Mouse (Mus musculus): Measurements from ENCODE around the gene Prpf6. TPM values are rescaled to one million over a fixed set of nuclear protein-coding genes. Genes with fewer than 3 reads are reported as not detected.

The Prpf6 gene
- polyA plus RNA-seq, 1 experiment from 2014 or later, result 50.3 TPM

GRCm38 (mm10) chr2:181658528-181658927 is 66.9 kb downstream of the Prpf6 start:
- no peak for ATAC-seq (ENCODE audit: low read depth)
- no peaks in the 10 kb centered on the region for H3K4me1 ChIP-seq (ENCODE audit: control insufficient read depth, insufficient read depth, low read length)
- no peaks in the 10 kb centered on the region for H3K27me3 ChIP-seq (ENCODE audit: control insufficient read depth, insufficient read depth, low read length)
- H3K36me3 ChIP-seq (ENCODE audit: control insufficient read depth, insufficient read depth, low read length), result peaks cover 27% of the 10 kb centered on the region
- no peak overlapping the region for H3K9ac ChIP-seq (replicated peaks; ENCODE audit: low read depth, low read length)
- H3K27ac ChIP-seq (ENCODE audit: low read depth, low read length), result no peak overlapping the region
- 92% methylated on average over 7 of the region's 7 CpGs for WGBS
- H3K4me3 ChIP-seq (ENCODE audit: low read depth, low read length), result no peak overlapping the region
- H3K9me3 ChIP-seq (ENCODE audit: control insufficient read depth, low read length), result no peaks in the 10 kb centered on the region
- no peak overlapping the region for H3K4me2 ChIP-seq (ENCODE audit: low read depth, low read length)

DNA sequence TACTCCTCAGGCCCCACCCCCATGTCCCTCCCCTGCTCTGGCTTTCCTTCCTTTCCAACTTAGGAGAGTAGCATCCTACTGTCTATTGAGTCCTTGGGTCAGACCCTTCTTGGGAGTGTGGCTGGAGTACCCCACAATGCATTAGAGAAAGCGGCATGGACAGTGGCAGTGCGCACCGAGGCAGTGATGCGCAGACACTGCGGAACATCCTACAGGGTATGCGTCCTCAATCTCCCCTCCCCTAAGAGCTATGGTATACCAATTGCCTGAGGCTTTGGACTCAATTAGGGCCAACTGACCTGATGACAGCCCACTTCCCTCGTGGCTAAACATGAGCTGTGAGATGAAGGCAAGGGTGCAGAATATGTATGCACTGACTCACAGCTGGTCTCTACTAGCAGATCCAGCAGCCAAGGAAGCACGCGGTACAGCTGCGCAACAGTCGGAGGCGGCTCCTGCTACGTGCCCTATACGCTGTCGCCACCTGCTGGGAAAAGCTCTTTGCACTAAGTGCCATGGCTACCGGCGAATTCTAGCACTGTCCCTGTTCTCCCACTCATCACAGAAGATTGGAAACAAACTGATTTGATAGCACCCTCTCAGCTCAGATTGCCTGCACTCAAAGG is 67.4 kb downstream of the Prpf6 start:
- peaks cover 22% of the 10 kb centered on the region for H3K36me3 ChIP-seq (ENCODE audit: control insufficient read depth, insufficient read depth, low read length)
- no peaks in the 10 kb centered on the region for H3K4me1 ChIP-seq (ENCODE audit: control insufficient read depth, insufficient read depth, low read length)
- H3K4me2 ChIP-seq (ENCODE audit: low read depth, low read length), result no peak overlapping the region
- H3K27ac ChIP-seq (ENCODE audit: low read depth, low read length), result no peak overlapping the region
- no peaks in the 10 kb centered on the region for H3K27me3 ChIP-seq (ENCODE audit: control insufficient read depth, insufficient read depth, low read length)
- H3K4me3 ChIP-seq (ENCODE audit: low read depth, low read length), result no peak overlapping the region
- WGBS, result 34% methylated on average over 17 of the region's 17 CpGs
- H3K9me3 ChIP-seq (ENCODE audit: control insufficient read depth, low read length), result no peaks in the 10 kb centered on the region
- peak; percentile 32; the same call in 1 of the 2 replicates for ATAC-seq (ENCODE audit: low read depth)
- H3K9ac ChIP-seq (replicated peaks; ENCODE audit: low read depth, low read length), result no peak overlapping the region

DNA sequence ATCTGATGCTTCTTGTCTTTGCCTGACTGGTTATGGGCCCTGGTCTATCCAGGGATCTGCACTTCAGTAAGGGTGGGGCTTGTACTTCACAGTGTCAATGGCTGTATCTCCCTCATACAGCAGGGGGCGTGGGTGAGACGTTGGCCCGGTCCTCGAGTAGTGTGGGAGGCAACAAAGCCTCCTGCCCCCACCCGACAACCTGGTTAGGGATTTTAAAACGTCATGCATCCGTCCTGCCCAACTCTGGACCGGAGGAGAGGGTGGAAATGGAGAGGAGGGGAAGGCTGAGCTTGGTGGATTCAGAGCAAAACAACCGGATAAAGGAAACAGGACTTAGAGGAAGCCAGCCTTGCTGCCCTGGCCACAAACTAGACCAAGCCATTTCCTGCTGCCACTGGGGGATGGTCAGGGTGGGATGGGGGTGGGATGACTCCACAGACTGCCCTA is 68.0 kb downstream of the Prpf6 start:
- Histone ChIP-seq H3K4me3 (ENCODE audit: low read depth, low read length) (no peak overlapping the region), H3K4me1 (ENCODE audit: control insufficient read depth, insufficient read depth, low read length) (no peaks in the 10 kb centered on the region), H3K9ac (replicated peaks; ENCODE audit: low read depth, low read length) (no peak overlapping the region), H3K36me3 (ENCODE audit: control insufficient read depth, insufficient read depth, low read length) (peaks cover 19% of the 10 kb centered on the region), H3K4me2 (ENCODE audit: low read depth, low read length) (no peak overlapping the region), H3K9me3 (ENCODE audit: control insufficient read depth, low read length) (no peaks in the 10 kb centered on the region), H3K27me3 (ENCODE audit: control insufficient read depth, insufficient read depth, low read length) (no peaks in the 10 kb centered on the region), H3K27ac (ENCODE audit: low read depth, low read length) (no peak overlapping the region)
- ATAC-seq (ENCODE audit: low read depth), result peak; percentile 60; the same call in 1 of the 2 replicates
- 11% methylated on average over 9 of the region's 9 CpGs for WGBS

GRCm38 (mm10) chr2:181662620-181663297 is 71.1 kb downstream of the Prpf6 start:
- no peak for ATAC-seq (ENCODE audit: low read depth)
- Histone ChIP-seq H3K9ac (replicated peaks; ENCODE audit: low read depth, low read length) (no peak overlapping the region), H3K4me1 (ENCODE audit: control insufficient read depth, insufficient read depth, low read length) (no peaks in the 10 kb centered on the region), H3K4me3 (ENCODE audit: low read depth, low read length) (no peak overlapping the region), H3K27me3 (ENCODE audit: control insufficient read depth, insufficient read depth, low read length) (no peaks in the 10 kb centered on the region), H3K27ac (ENCODE audit: low read depth, low read length) (no peak overlapping the region), H3K4me2 (ENCODE audit: low read depth, low read length) (no peak overlapping the region), H3K36me3 (ENCODE audit: control insufficient read depth, insufficient read depth, low read length) (no peaks in the 10 kb centered on the region), H3K9me3 (ENCODE audit: control insufficient read depth, low read length) (no peaks in the 10 kb centered on the region)
- WGBS, result 91% methylated on average over 3 of the region's 3 CpGs

- H3K27ac ChIP-seq (ENCODE audit: low read depth, low read length), result no peak overlapping the region
- no peaks in the 10 kb centered on the region for H3K9me3 ChIP-seq (ENCODE audit: control insufficient read depth, low read length)
- H3K4me3 ChIP-seq (ENCODE audit: low read depth, low read length), result no peak overlapping the region
- no peak overlapping the region for H3K9ac ChIP-seq (replicated peaks; ENCODE audit: low read depth, low read length)
- no peak for ATAC-seq (ENCODE audit: low read depth)
- H3K27me3 ChIP-seq (ENCODE audit: control insufficient read depth, insufficient read depth, low read length), result no peaks in the 10 kb centered on the region
- no peaks in the 10 kb centered on the region for H3K4me1 ChIP-seq (ENCODE audit: control insufficient read depth, insufficient read depth, low read length)
- no peaks in the 10 kb centered on the region for H3K36me3 ChIP-seq (ENCODE audit: control insufficient read depth, insufficient read depth, low read length)
- WGBS, result 34% methylated on average over 4 of the region's 4 CpGs
- no peak overlapping the region for H3K4me2 ChIP-seq (ENCODE audit: low read depth, low read length)
Observed at GRCm38 (mm10) chr2:181663298-181663630, 71.6 kb downstream of the Prpf6 start.

- peak overlapping the region; percentile 35 for H3K4me3 ChIP-seq (ENCODE audit: low read depth, low read length)
- H3K27ac ChIP-seq (ENCODE audit: low read depth, low read length), result no peak overlapping the region; the same call in 1 of the 2 replicates
- peak overlapping the region; percentile 52 for H3K4me2 ChIP-seq (ENCODE audit: low read depth, low read length)
- peaks cover 36% of the 10 kb centered on the region for H3K27me3 ChIP-seq (ENCODE audit: control insufficient read depth, insufficient read depth, low read length)
- ATAC-seq (ENCODE audit: low read depth), result no peak
- peaks cover 7% of the 10 kb centered on the region for H3K4me1 ChIP-seq (ENCODE audit: control insufficient read depth, insufficient read depth, low read length)
- no peaks in the 10 kb centered on the region for H3K36me3 ChIP-seq (ENCODE audit: control insufficient read depth, insufficient read depth, low read length)
- H3K9me3 ChIP-seq (ENCODE audit: control insufficient read depth, low read length), result no peaks in the 10 kb centered on the region
- WGBS, result 4% methylated on average over 53 of the region's 56 CpGs
- peak overlapping the region; percentile 39; the same call in 1 of the 2 replicates for H3K9ac ChIP-seq (replicated peaks; ENCODE audit: low read depth, low read length)
Observed at GRCm38 (mm10) chr2:181670285-181670912, 78.7 kb downstream of the Prpf6 start.

- Histone ChIP-seq H3K27me3 (ENCODE audit: control insufficient read depth, insufficient read depth, low read length) (peaks cover 36% of the 10 kb centered on the region), H3K36me3 (ENCODE audit: control insufficient read depth, insufficient read depth, low read length) (no peaks in the 10 kb centered on the region), H3K4me3 (ENCODE audit: low read depth, low read length) (peak overlapping the region; percentile 35), H3K9ac (replicated peaks; ENCODE audit: low read depth, low read length) (peak overlapping the region; percentile 39; the same call in 1 of the 2 replicates), H3K4me2 (ENCODE audit: low read depth, low read length) (peak overlapping the region; percentile 52), H3K9me3 (ENCODE audit: control insufficient read depth, low read length) (no peaks in the 10 kb centered on the region), H3K4me1 (ENCODE audit: control insufficient read depth, insufficient read depth, low read length) (peaks cover 7% of the 10 kb centered on the region), H3K27ac (ENCODE audit: low read depth, low read length) (no peak overlapping the region; the same call in 1 of the 2 replicates)
- under 1% methylated on average over 41 of the region's 41 CpGs for WGBS
- ATAC-seq (ENCODE audit: low read depth), result no peak
Observed at GRCm38 (mm10) chr2:181670913-181671311, 79.2 kb downstream of the Prpf6 start.

- ATAC-seq (ENCODE audit: low read depth), result no peak
- no peaks in the 10 kb centered on the region for H3K36me3 ChIP-seq (ENCODE audit: control insufficient read depth, insufficient read depth, low read length)
- peak within 1 kb of the TSS; percentile 52 for H3K4me2 ChIP-seq (ENCODE audit: low read depth, low read length)
- under 1% methylated on average over 40 of the region's 43 CpGs for WGBS
- H3K9ac ChIP-seq (replicated peaks; ENCODE audit: low read depth, low read length), result peak within 1 kb of the TSS; percentile 39
- no peaks in the 10 kb centered on the region for H3K9me3 ChIP-seq (ENCODE audit: control insufficient read depth, low read length)
- peaks cover 7% of the 10 kb centered on the region for H3K4me1 ChIP-seq (ENCODE audit: control insufficient read depth, insufficient read depth, low read length)
- H3K27me3 ChIP-seq (ENCODE audit: control insufficient read depth, insufficient read depth, low read length), result peaks cover 36% of the 10 kb centered on the region
- no peak within 1 kb of the TSS; the same call in 1 of the 2 replicates for H3K27ac ChIP-seq (ENCODE audit: low read depth, low read length)
- peak within 1 kb of the TSS; percentile 35 for H3K4me3 ChIP-seq (ENCODE audit: low read depth, low read length)
Observed at GRCm38 (mm10) chr2:181671326-181671725, 79.7 kb downstream of the Prpf6 start, which contains the start of gene Sox18. TSS of gene Sox18 (minus strand) at chr2:181671640.

GRCm38 (mm10) chr2:181671984-181672383 is 80.3 kb downstream of the Prpf6 start:
- no peak overlapping the region for H3K9ac ChIP-seq (replicated peaks; ENCODE audit: low read depth, low read length)
- no peak for ATAC-seq (ENCODE audit: low read depth)
- no peak overlapping the region for H3K27ac ChIP-seq (ENCODE audit: low read depth, low read length)
- H3K9me3 ChIP-seq (ENCODE audit: control insufficient read depth, low read length), result no peaks in the 10 kb centered on the region
- no peak overlapping the region for H3K4me3 ChIP-seq (ENCODE audit: low read depth, low read length)
- peaks cover 7% of the 10 kb centered on the region for H3K4me1 ChIP-seq (ENCODE audit: control insufficient read depth, insufficient read depth, low read length)
- H3K4me2 ChIP-seq (ENCODE audit: low read depth, low read length), result no peak overlapping the region
- 24% methylated on average over 7 of the region's 7 CpGs for WGBS
- no peaks in the 10 kb centered on the region for H3K36me3 ChIP-seq (ENCODE audit: control insufficient read depth, insufficient read depth, low read length)
- peaks cover 36% of the 10 kb centered on the region for H3K27me3 ChIP-seq (ENCODE audit: control insufficient read depth, insufficient read depth, low read length)
